In genomic region chr7:141048226-141049218, GRCm38 (mm10) we compare ENCODE assay signal across 8 mouse cellular contexts. TPM values are rescaled to one million over a fixed set of nuclear protein-coding genes. Genes with fewer than 3 reads are reported as not detected.
A peak's percentile ranks its signal among the peaks of the same experiment; 100 is the strongest.
DNase-seq lines count a peak whose midpoint lies in the region; ATAC-seq and TF ChIP-seq lines count a peak whose summit lies in the region.

No protein-coding gene starts in this region.

- H3K27me3 ChIP-seq in C2C12 (ENCODE audit: control insufficient read depth, insufficient read depth, insufficient read length) = no peaks in the 10 kb centered on the region
- H3K27me3 ChIP-seq in heart, embryonic 10.5 days (ENCODE audit: insufficient read depth, poor library complexity, severe bottlenecking) = peaks cover 15% of the 10 kb centered on the region
- no peaks in the 10 kb centered on the region for H3K27me3 ChIP-seq in kidney, embryonic 14.5 days (ENCODE audit: control insufficient read depth, insufficient read depth, low read length)
- H3K27me3 ChIP-seq in limb, embryonic 15.5 days = no peaks in the 10 kb centered on the region
- no peaks in the 10 kb centered on the region for H3K27me3 ChIP-seq in midbrain, postnatal 0 days (ENCODE audit: insufficient read depth, low read length)

- peak overlapping the region; percentile 71 for H3K4me2 ChIP-seq in kidney, embryonic 14.5 days (replicated peaks; ENCODE audit: low read depth, low read length)
- H3K4me2 ChIP-seq in limb, embryonic 15.5 days = peak overlapping the region; percentile 66
- H3K4me2 ChIP-seq in midbrain, postnatal 0 days (ENCODE audit: low read depth, low read length, poor library complexity, severe bottlenecking) = peak overlapping the region; percentile 87

- peak; percentile 19 for TF ChIP-seq POLR2A in embryonic fibroblast, embryonic 13.5 days (IDR thresholded peaks at IDR 0.05; ENCODE audit: low read depth, low read length)

- H3K79me2 ChIP-seq in C2C12 (ENCODE audit: control insufficient read depth, insufficient read depth) = no peaks in the 10 kb centered on the region

- peak overlapping the region; percentile 68 for H3ac ChIP-seq in C2C12 (ENCODE audit: control insufficient read depth, insufficient read length, low read depth)

- peaks cover 12% of the 10 kb centered on the region for H3K4me1 ChIP-seq in embryonic fibroblast, embryonic 13.5 days (ENCODE audit: control insufficient read depth, insufficient read depth, low read length)
- peaks cover 18% of the 10 kb centered on the region for H3K4me1 ChIP-seq in heart, embryonic 10.5 days
- peaks cover 10% of the 10 kb centered on the region for H3K4me1 ChIP-seq in kidney, embryonic 14.5 days (ENCODE audit: control insufficient read depth, insufficient read depth, low read length)
- H3K4me1 ChIP-seq in limb, embryonic 15.5 days = peaks cover 16% of the 10 kb centered on the region
- no peaks in the 10 kb centered on the region for H3K4me1 ChIP-seq in midbrain, postnatal 0 days (ENCODE audit: insufficient read depth, low read length)

- TF ChIP-seq CTCF in C2C12 (IDR thresholded peaks at IDR 0.05; ENCODE audit: control insufficient read depth, insufficient read depth, insufficient read length) = peak; percentile 84
- peak; percentile 72 for TF ChIP-seq CTCF in embryonic fibroblast, embryonic 13.5 days (IDR thresholded peaks at IDR 0.05; ENCODE audit: borderline replicate concordance, insufficient read depth, low read length)
- peak; percentile 91 for TF ChIP-seq CTCF in midbrain, postnatal 0 days (IDR thresholded peaks at IDR 0.05)

- no peaks in the 10 kb centered on the region for H3K9me3 ChIP-seq in heart, embryonic 10.5 days
- no peaks in the 10 kb centered on the region for H3K9me3 ChIP-seq in kidney, embryonic 14.5 days (ENCODE audit: control insufficient read depth, low read length)
- H3K9me3 ChIP-seq in limb, embryonic 15.5 days = no peaks in the 10 kb centered on the region
- H3K9me3 ChIP-seq in midbrain, postnatal 0 days (ENCODE audit: low read length) = no peaks in the 10 kb centered on the region

- no peaks in the 10 kb centered on the region for H3K79me3 ChIP-seq in C2C12 (ENCODE audit: low read depth)

- DNase-seq in brain, adult 2 months (ENCODE audit: low read depth, low spot score) = peak; percentile 95
- peak; percentile 95 for DNase-seq in heart, embryonic 10.5 days (ENCODE audit: low spot score)
- peak; percentile 94 for DNase-seq in midbrain, postnatal 0 days (ENCODE audit: low spot score)
- DNase-seq in spleen, postnatal 10 days (ENCODE audit: low spot score in 2 of 2) = peak; percentile 85 to 94

- ATAC-seq in kidney, embryonic 14.5 days (ENCODE audit: low FRiP score, low TSS enrichment) = peak; percentile 86
- ATAC-seq in limb, embryonic 15.5 days (ENCODE audit: insufficient number of reproducible peaks, low FRiP score, low TSS enrichment, low read depth) = peak; percentile 87
- ATAC-seq in midbrain, postnatal 0 days (ENCODE audit: low FRiP score) = peak; percentile 91

- no peak overlapping the region for H3K4me3 ChIP-seq in C2C12 (ENCODE audit: insufficient read depth, poor library complexity, severe bottlenecking)
- H3K4me3 ChIP-seq in embryonic fibroblast, embryonic 13.5 days (ENCODE audit: insufficient read depth, low read length) = peak overlapping the region; percentile 17
- H3K4me3 ChIP-seq in heart, embryonic 10.5 days = peak overlapping the region; percentile 51
- H3K4me3 ChIP-seq in kidney, embryonic 14.5 days (ENCODE audit: low read length) = peak overlapping the region; percentile 36
- H3K4me3 ChIP-seq in limb, embryonic 15.5 days = peak overlapping the region; percentile 34
- peak overlapping the region; percentile 38 for H3K4me3 ChIP-seq in midbrain, postnatal 0 days (ENCODE audit: low read depth, low read length)

- H3K9ac ChIP-seq in kidney, embryonic 14.5 days (ENCODE audit: low read depth, low read length) = peak overlapping the region; percentile 50
- no peak overlapping the region for H3K9ac ChIP-seq in limb, embryonic 15.5 days
- H3K9ac ChIP-seq in midbrain, postnatal 0 days (replicated peaks; ENCODE audit: low read length, poor library complexity, severe bottlenecking) = peak overlapping the region; percentile 52

- H3K27ac ChIP-seq in embryonic fibroblast, embryonic 13.5 days (ENCODE audit: insufficient read depth, low read length) = peak overlapping the region; percentile 76
- H3K27ac ChIP-seq in heart, embryonic 10.5 days = peak overlapping the region; percentile 70
- H3K27ac ChIP-seq in kidney, embryonic 14.5 days (ENCODE audit: low read depth, low read length) = peak overlapping the region; percentile 86
- peak overlapping the region; percentile 94 for H3K27ac ChIP-seq in limb, embryonic 15.5 days
- H3K27ac ChIP-seq in midbrain, postnatal 0 days (ENCODE audit: low read depth, low read length) = peak overlapping the region; percentile 63

- 10% methylated on average over 21 of the region's 21 CpGs for WGBS in heart, embryonic 10.5 days
- 10% methylated on average over 21 of the region's 21 CpGs for WGBS in kidney, embryonic 14.5 days
- WGBS in limb, embryonic 15.5 days = 11% methylated on average over 21 of the region's 21 CpGs
- WGBS in midbrain, postnatal 0 days = 8% methylated on average over 21 of the region's 21 CpGs

- H3K36me3 ChIP-seq in C2C12 (ENCODE audit: control insufficient read depth, insufficient read depth) = no peaks in the 10 kb centered on the region
- no peaks in the 10 kb centered on the region for H3K36me3 ChIP-seq in heart, embryonic 10.5 days
- no peaks in the 10 kb centered on the region for H3K36me3 ChIP-seq in kidney, embryonic 14.5 days (ENCODE audit: control insufficient read depth, insufficient read depth, low read length)
- H3K36me3 ChIP-seq in limb, embryonic 15.5 days = no peaks in the 10 kb centered on the region
- no peaks in the 10 kb centered on the region for H3K36me3 ChIP-seq in midbrain, postnatal 0 days (ENCODE audit: insufficient read depth, low read length)

TF ChIP-seq in C2C12, 6 proteins besides CTCF, POLR2A, EP300 and RAD21 (continues in another document):
- TF ChIP-seq MAX (IDR thresholded peaks at IDR 0.05) (no peak), CEBPB (IDR thresholded peaks at IDR 0.05; ENCODE audit: low read depth) (peak; percentile 18), FOSL1 (IDR thresholded peaks at IDR 0.05; ENCODE audit: insufficient read depth, low read length, poor library complexity, severe bottlenecking) (no peak), MYOG (IDR thresholded peaks at IDR 0.05; ENCODE audit: control insufficient read depth, extremely low read depth, insufficient read length) (no peak), MYOD1 (IDR thresholded peaks at IDR 0.05; ENCODE audit: control insufficient read depth, insufficient read length, low read depth) (no peak)

RNA-seq across cellular contexts. Expression of gene B4galnt4, which starts 12.4 kb away (rescaled TPM):
- polyA plus RNA-seq in C2C12 (2012; fragmentation: generic; extraction: Trizol) = 4.0 TPM
- polyA plus RNA-seq in embryonic fibroblast, embryonic 13.5 days (2011; ENCODE audit: insufficient read length, low read depth, missing spikeins) = 0.53 and 1.6 TPM in 2 replicates
- 2.6 and 12.7 TPM in 2 replicates for polyA plus RNA-seq in heart, embryonic 10.5 days (2016; fragmentation: Nextera tagmentation; extraction: Ambion mirVana)
- 13.7 and 14.4 TPM in 2 replicates for polyA plus RNA-seq in kidney, embryonic 14.5 days (2014; fragmentation: Nextera tagmentation; extraction: Ambion mirVana)
- polyA plus RNA-seq in limb, embryonic 15.5 days (2015; fragmentation: Nextera tagmentation; extraction: Ambion mirVana) = 9.9 and 12.1 TPM in 2 replicates
- total RNA-seq in midbrain, postnatal 0 days (2014; rRNA removed) = 133 and 146 TPM in 2 replicates
- 52.1 and 53.9 TPM in 2 replicates for polyA plus RNA-seq in midbrain, postnatal 0 days (2015; fragmentation: Nextera tagmentation; extraction: Ambion mirVana)

RNA-seq across cellular contexts. Expression of gene Gm17387, which starts 19.6 kb away (rescaled TPM):
- not detected for polyA plus RNA-seq in C2C12 (2012; fragmentation: generic; extraction: Trizol)
- not detected in 2 replicates for polyA plus RNA-seq in embryonic fibroblast, embryonic 13.5 days (2011; ENCODE audit: insufficient read length, low read depth, missing spikeins)
- polyA plus RNA-seq in heart, embryonic 10.5 days (2016; fragmentation: Nextera tagmentation; extraction: Ambion mirVana) = not detected in 2 replicates
- polyA plus RNA-seq in kidney, embryonic 14.5 days (2014; fragmentation: Nextera tagmentation; extraction: Ambion mirVana) = not detected in 2 replicates
- polyA plus RNA-seq in limb, embryonic 15.5 days (2015; fragmentation: Nextera tagmentation; extraction: Ambion mirVana) = not detected in 2 replicates
- total RNA-seq in midbrain, postnatal 0 days (2014; rRNA removed) = not detected in 2 replicates
- not detected in 2 replicates for polyA plus RNA-seq in midbrain, postnatal 0 days (2015; fragmentation: Nextera tagmentation; extraction: Ambion mirVana)

RNA-seq across cellular contexts. Expression of gene Pkp3, which starts 29.5 kb away (rescaled TPM):
- polyA plus RNA-seq in C2C12 (2012; fragmentation: generic; extraction: Trizol) = 0.88 TPM
- not detected in 2 replicates for polyA plus RNA-seq in embryonic fibroblast, embryonic 13.5 days (2011; ENCODE audit: insufficient read length, low read depth, missing spikeins)
- 0.94 and 3.4 TPM in 2 replicates for polyA plus RNA-seq in heart, embryonic 10.5 days (2016; fragmentation: Nextera tagmentation; extraction: Ambion mirVana)
- polyA plus RNA-seq in kidney, embryonic 14.5 days (2014; fragmentation: Nextera tagmentation; extraction: Ambion mirVana) = 4.0 and 4.3 TPM in 2 replicates
- polyA plus RNA-seq in limb, embryonic 15.5 days (2015; fragmentation: Nextera tagmentation; extraction: Ambion mirVana) = 150 and 151 TPM in 2 replicates
- total RNA-seq in midbrain, postnatal 0 days (2014; rRNA removed) = 0.49 TPM in 1 of 2 replicates, not detected in the other
- polyA plus RNA-seq in midbrain, postnatal 0 days (2015; fragmentation: Nextera tagmentation; extraction: Ambion mirVana) = not detected in 2 replicates

RNA-seq across cellular contexts. Expression of gene Ifitm6, which starts 30.8 kb away (rescaled TPM):
- polyA plus RNA-seq in C2C12 (2012; fragmentation: generic; extraction: Trizol) = 1.3 TPM
- polyA plus RNA-seq in embryonic fibroblast, embryonic 13.5 days (2011; ENCODE audit: insufficient read length, low read depth, missing spikeins) = not detected in 2 replicates
- polyA plus RNA-seq in heart, embryonic 10.5 days (2016; fragmentation: Nextera tagmentation; extraction: Ambion mirVana) = not detected in 2 replicates
- 0.84 and 1.6 TPM in 2 replicates for polyA plus RNA-seq in kidney, embryonic 14.5 days (2014; fragmentation: Nextera tagmentation; extraction: Ambion mirVana)
- 1.0 and 1.3 TPM in 2 replicates for polyA plus RNA-seq in limb, embryonic 15.5 days (2015; fragmentation: Nextera tagmentation; extraction: Ambion mirVana)
- 0.99 and 1.1 TPM in 2 replicates for total RNA-seq in midbrain, postnatal 0 days (2014; rRNA removed)
- 0.81 and 0.83 TPM in 2 replicates for polyA plus RNA-seq in midbrain, postnatal 0 days (2015; fragmentation: Nextera tagmentation; extraction: Ambion mirVana)

RNA-seq across cellular contexts. Expression of gene Ifitm3, which starts 38.0 kb away (rescaled TPM):
- 956 TPM for polyA plus RNA-seq in C2C12 (2012; fragmentation: generic; extraction: Trizol)
- 1,040 and 1,188 TPM in 2 replicates for polyA plus RNA-seq in embryonic fibroblast, embryonic 13.5 days (2011; ENCODE audit: insufficient read length, low read depth, missing spikeins)
- 24.5 and 32.7 TPM in 2 replicates for polyA plus RNA-seq in heart, embryonic 10.5 days (2016; fragmentation: Nextera tagmentation; extraction: Ambion mirVana)
- polyA plus RNA-seq in kidney, embryonic 14.5 days (2014; fragmentation: Nextera tagmentation; extraction: Ambion mirVana) = 154 and 166 TPM in 2 replicates
- polyA plus RNA-seq in limb, embryonic 15.5 days (2015; fragmentation: Nextera tagmentation; extraction: Ambion mirVana) = 217 and 218 TPM in 2 replicates
- total RNA-seq in midbrain, postnatal 0 days (2014; rRNA removed) = 22.5 and 39.3 TPM in 2 replicates
- polyA plus RNA-seq in midbrain, postnatal 0 days (2015; fragmentation: Nextera tagmentation; extraction: Ambion mirVana) = 67.8 and 80.5 TPM in 2 replicates

Comparison
In these comparisons a context has a peak if more than half of its experiments do, and no peak if none do; other contexts are left out.
1. RNA of gene Pkp3, which starts 29.5 kb away (polyA plus RNA-seq): 150 to 151 TPM in limb, embryonic 15.5 days; 4.0 to 4.3 TPM in kidney, embryonic 14.5 days, 0.94 to 3.4 TPM in heart, embryonic 10.5 days, 0.88 TPM in C2C12 (single experiment), not detected in embryonic fibroblast, embryonic 13.5 days and not detected in midbrain, postnatal 0 days; every median in the first group is over 10 times any median in the second.
2. Peak in every context shown above with its lines, with median percentiles within 50 percentile points of each other: CTCF ChIP-seq, DNase-seq, H3K27ac ChIP-seq, ATAC-seq and H3K4me2 ChIP-seq.